Mouse (Mus musculus) limb, embryonic 10.5 days (tissue): Measurements from ENCODE around the gene Dact1. TPM values are rescaled to one million over a fixed set of nuclear protein-coding genes. Genes with fewer than 3 reads are reported as not detected.

Source experiments
- polyA plus RNA-seq: library from polyadenylated mRNA; unstranded; fragments of >200 nt; fragmentation: Nextera tagmentation; extraction: Ambion mirVana; gene quantifications from 2 replicates; pipeline ENCODE4 v1.2.1, GENCODE M21; 2016

Dact1 gene
- polyA plus RNA-seq, 1 experiment from 2014 or later = 18.8 TPM

Other genes with a start within 250 kb of the Dact1 start
- not detected in 2 replicates for gene Tomm20l, start 198.5 kb upstream of the Dact1 start, polyA plus RNA-seq
- 71.0 and 82.9 TPM in 2 replicates for gene Timm9, start 173.2 kb upstream of the Dact1 start, polyA plus RNA-seq
- 17.6 and 19.7 TPM in 2 replicates for gene 2700049A03Rik, start 173.0 kb upstream of the Dact1 start, polyA plus RNA-seq